Mouse (Mus musculus) CH12.LX (cell line): ENCODE results near the gene Zfp541. TPM values are rescaled to one million over a fixed set of nuclear protein-coding genes. Genes with fewer than 3 reads are reported as not detected.
A peak's percentile ranks its signal among the peaks of the same experiment; 100 is the strongest.

Experiments used
- DNase-seq: peaks from one replicate; pipeline ENCODE4 v3.0.0-alpha.2; 2013; ENCODE audit errors: extremely low read depth
- H3K27ac ChIP-seq: 2 replicates; pipeline ENCODE4 v1.5.1; 2012; ENCODE audit warnings: low read depth, mild to moderate bottlenecking, control low read depth, moderate library complexity; ENCODE audit not compliant: insufficient read depth
- H3K27me3 ChIP-seq: replicated peaks from 2 replicates; pipeline ENCODE3; 2012; ENCODE audit warnings: inconsistent platforms
- H3K36me3 ChIP-seq, 2 experiments: replicated peaks in 1 of 2; 2 replicates each; pipeline versions ENCODE3 to v1.6.1; 2012; ENCODE audit warnings: inconsistent platforms in 1 of 2, low read length in 1 of 2, mild to moderate bottlenecking in 1 of 2, mixed read lengths in 1 of 2, moderate library complexity in 1 of 2; ENCODE audit not compliant: control insufficient read depth in 1 of 2, insufficient read depth in 1 of 2
- H3K4me1 ChIP-seq, 2 experiments: 2 replicates each; pipeline ENCODE4 v1.6.1; 2012; ENCODE audit warnings: inconsistent platforms in 1 of 2, moderate library complexity in 1 of 2; ENCODE audit not compliant: insufficient read depth in 2 of 2, control insufficient read depth in 1 of 2
- H3K4me2 ChIP-seq: 2 replicates; pipeline ENCODE4 v1.6.1; 2012; ENCODE audit warnings: low read depth, mild to moderate bottlenecking, control low read depth; ENCODE audit not compliant: poor library complexity, insufficient read depth, severe bottlenecking
- H3K4me3 ChIP-seq, 3 experiments: fragments of 150-350 bp in 1 of 3; sonication (generic) in 1 of 3; replicated peaks in 1 of 3; 2 replicates each; pipeline versions ENCODE3 to v1.5.1; 2011 to 2012; ENCODE audit warnings: low read depth in 2 of 3, low read length in 2 of 3, mild to moderate bottlenecking in 2 of 3, moderate library complexity in 2 of 3, control low read depth in 1 of 3, improper control_type of control experiment in 1 of 3, inconsistent platforms in 1 of 3, mixed read lengths in 1 of 3; ENCODE audit not compliant: poor library complexity in 1 of 3
- H3K79me2 ChIP-seq: replicated peaks from 2 replicates; pipeline ENCODE4 v1.6.1; 2012; ENCODE audit warnings: mild to moderate bottlenecking, moderate library complexity; ENCODE audit not compliant: control insufficient read depth, poor library complexity, insufficient read depth, severe bottlenecking; ENCODE audit errors: extremely low read depth
- H3K9ac ChIP-seq: 2 replicates; pipeline ENCODE4 v1.6.1; 2012; ENCODE audit warnings: low read depth, mild to moderate bottlenecking, control low read depth, moderate library complexity; ENCODE audit not compliant: insufficient read depth
- H3K9me3 ChIP-seq: replicated peaks from 2 replicates; pipeline ENCODE3; 2012; ENCODE audit warnings: low read length, inconsistent platforms, mixed read lengths
- CHD2 ChIP-seq: IDR thresholded peaks from 2 replicates; pipeline ENCODE4 v1.6.1; 2011; ENCODE audit warnings: low read length, improper control_type of control experiment
- CTCF ChIP-seq, 2 experiments: IDR thresholded peaks in 1 of 2; conservative IDR thresholded peaks in 1 of 2; 2 replicates each; pipeline ENCODE4 v1.5.1; 2011 to 2012; ENCODE audit warnings: low read depth in 2 of 2, low read length in 2 of 2, improper control_type of control experiment in 1 of 2, inconsistent platforms in 1 of 2, mild to moderate bottlenecking in 1 of 2, moderate library complexity in 1 of 2
- EP300 ChIP-seq: IDR thresholded peaks from 2 replicates; pipeline ENCODE4 v1.6.1; 2011; ENCODE audit warnings: low read length, improper control_type of control experiment
- ETS1 ChIP-seq: conservative IDR thresholded peaks from 2 replicates; pipeline ENCODE4 v1.6.1; 2012; ENCODE audit warnings: low read depth, mild to moderate bottlenecking, inconsistent platforms, low read length, improper control_type of control experiment, moderate library complexity
- HCFC1 ChIP-seq: IDR thresholded peaks from 2 replicates; pipeline ENCODE4 v1.6.1; 2012; ENCODE audit warnings: low read depth, mild to moderate bottlenecking, inconsistent platforms, low read length, improper control_type of control experiment
- IRF4 ChIP-seq: IDR thresholded peaks from 2 replicates; pipeline ENCODE4 v1.6.1; 2014; ENCODE audit warnings: low read depth, mild to moderate bottlenecking, inconsistent platforms, low read length, improper control_type of control experiment
- JUN ChIP-seq: IDR thresholded peaks from 2 replicates; pipeline ENCODE4 v1.6.1; 2011; ENCODE audit warnings: low read depth, mild to moderate bottlenecking, low read length, improper control_type of control experiment, moderate library complexity; ENCODE audit not compliant: insufficient read depth
- JUND ChIP-seq: conservative IDR thresholded peaks from 2 replicates; pipeline ENCODE4 v1.6.1; 2011; ENCODE audit warnings: low read depth, low read length, improper control_type of control experiment
- MAFK ChIP-seq: IDR thresholded peaks from 2 replicates; pipeline ENCODE4 v1.6.1; 2011; ENCODE audit warnings: low read length, improper control_type of control experiment; ENCODE audit not compliant: insufficient replicate concordance
- MAX ChIP-seq: IDR thresholded peaks from 2 replicates; pipeline ENCODE4 v1.6.1; 2011; ENCODE audit warnings: low read length, improper control_type of control experiment
- MAZ ChIP-seq: IDR thresholded peaks from 2 replicates; pipeline ENCODE4 v1.6.1; 2012; ENCODE audit warnings: low read depth, mild to moderate bottlenecking, inconsistent platforms, low read length, improper control_type of control experiment, moderate library complexity
- MEF2A ChIP-seq: IDR thresholded peaks from 2 replicates; pipeline ENCODE4 v1.6.1; 2014; ENCODE audit warnings: low read depth, mild to moderate bottlenecking, inconsistent platforms, low read length, improper control_type of control experiment, borderline replicate concordance
- PAX5 ChIP-seq: IDR thresholded peaks from 2 replicates; pipeline ENCODE4 v1.6.1; 2012; ENCODE audit warnings: low read length, inconsistent platforms, mixed read lengths
- POLR2A ChIP-seq: IDR thresholded peaks from 2 replicates; pipeline ENCODE4 v1.6.1; 2011; ENCODE audit warnings: low read depth, mild to moderate bottlenecking, improper control_type of control experiment, low read length
- POLR2AphosphoS2 ChIP-seq: IDR thresholded peaks from 2 replicates; pipeline ENCODE4 v1.6.1; 2011; ENCODE audit warnings: low read depth, low read length, improper control_type of control experiment
- RAD21 ChIP-seq: IDR thresholded peaks from 2 replicates; pipeline ENCODE4 v1.6.1; 2011; ENCODE audit warnings: low read depth, mild to moderate bottlenecking, low read length, improper control_type of control experiment, moderate library complexity
- RCOR1 ChIP-seq: conservative IDR thresholded peaks from 2 replicates; pipeline ENCODE4 v1.6.1; 2012; ENCODE audit warnings: low read depth, mild to moderate bottlenecking, inconsistent platforms, low read length, improper control_type of control experiment
- SIN3A ChIP-seq: IDR thresholded peaks from 2 replicates; pipeline ENCODE4 v1.6.1; 2012; ENCODE audit warnings: low read length, improper control_type of control experiment, inconsistent platforms
- SMC3 ChIP-seq: IDR thresholded peaks from 2 replicates; pipeline ENCODE4 v1.6.1; 2011; ENCODE audit warnings: low read depth, low read length, improper control_type of control experiment
- TBP ChIP-seq: conservative IDR thresholded peaks from 2 replicates; pipeline ENCODE4 v1.6.1; 2011; ENCODE audit warnings: low read depth, low read length, improper control_type of control experiment
- TCF12 ChIP-seq: IDR thresholded peaks from 2 replicates; pipeline ENCODE4 v1.6.1; 2014; ENCODE audit warnings: low read depth, mild to moderate bottlenecking, inconsistent platforms, low read length, improper control_type of control experiment
- UBTF ChIP-seq: IDR thresholded peaks from 2 replicates; pipeline ENCODE4 v1.6.1; 2012; ENCODE audit warnings: low read depth, mild to moderate bottlenecking, inconsistent platforms, low read length, improper control_type of control experiment, moderate library complexity
- ZKSCAN1 ChIP-seq: IDR thresholded peaks from 2 replicates; pipeline ENCODE4 v1.6.1; 2012; ENCODE audit warnings: low read depth, inconsistent platforms, low read length, improper control_type of control experiment, borderline replicate concordance
- ZMIZ1 ChIP-seq: IDR thresholded peaks from 2 replicates; pipeline ENCODE4 v1.6.1; 2012; ENCODE audit warnings: low read depth, mild to moderate bottlenecking, inconsistent platforms, low read length, improper control_type of control experiment
- dilution Hi-C: fragments of 300-500 bp; cut with MboI; formaldehyde crosslinking; loops from 2 replicates; pipeline ENCODE4 v1.14.3; 2020; ENCODE audit warnings: low sequenced_read_pairs; ENCODE audit not compliant: extremely low pct_unique_long_range_greater_than_20kb, extremely low pct_ligation_motif_present
- in situ Hi-C: fragments of 300-500 bp; cut with MboI; formaldehyde crosslinking; loops from 3 replicates; pipeline ENCODE4 v1.14.3; 2019; ENCODE audit warnings: low sequenced_read_pairs, low pct_ligation_motif_present, low pct_unique_long_range_greater_than_20kb, mixed read lengths
- polyA plus RNA-seq: library from polyadenylated mRNA; unstranded; fragments of >175 nt; gene quantifications from 2 replicates; pipeline ENCODE4 v1.2.1, GENCODE M21; 2012; ENCODE audit warnings: low read depth; ENCODE audit not compliant: insufficient read length
- total RNA-seq, 2 experiments: library from RNA; depleted of rRNA; stranded (reverse); fragments of 300-350 nt in 1 of 2; fragments of >200 nt in 1 of 2; gene quantifications; 2 replicates each; pipeline ENCODE4 v1.2.3; 2012 to 2014

Gene Zfp541
- total and polyA plus RNA-seq, 3 experiments, result 0.08 to 0.12 TPM; not detected in 1

DNA sequence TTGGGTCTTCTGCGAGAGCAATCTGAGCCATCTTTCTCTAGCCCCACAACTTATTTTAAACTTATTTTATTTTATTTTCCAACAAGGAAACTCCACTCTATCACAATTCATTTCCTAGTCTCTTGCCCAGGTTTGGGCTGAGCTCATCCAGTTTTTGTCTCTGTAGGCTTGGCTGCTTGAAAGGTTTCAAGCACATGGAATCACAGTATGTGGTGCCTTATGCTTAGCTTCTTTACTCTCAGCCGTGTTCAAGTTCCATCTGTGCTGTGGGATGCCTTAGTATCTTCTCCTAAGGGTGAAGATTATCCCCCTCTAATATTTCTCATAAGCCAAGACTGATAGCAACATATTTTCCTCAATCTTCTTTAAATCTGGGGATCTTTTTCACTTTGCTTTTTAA lies 26.0 kb downstream of the Zfp541 start:
- dilution Hi-C loops (no loop called here), in situ Hi-C loops (no loop called here)
- H3K79me2 ChIP-seq, result no peaks in the 10 kb centered on the region
- DNase-seq, result no peak
- no peaks in the 10 kb centered on the region for H3K9me3 ChIP-seq
- H3K4me3 ChIP-seq, result no peak overlapping the region
- H3K27ac ChIP-seq, result no peak overlapping the region
- H3K36me3 ChIP-seq, result no peaks in the 10 kb centered on the region
- no peaks in the 10 kb centered on the region for H3K4me1 ChIP-seq
- peaks cover 8% of the 10 kb centered on the region for H3K27me3 ChIP-seq
- no peak overlapping the region for H3K9ac ChIP-seq
- no peak overlapping the region for H3K4me2 ChIP-seq
- no peak for TF ChIP-seq UBTF
- TF ChIP-seq MAZ, result no peak
- TF ChIP-seq RAD21, result no peak
- TF ChIP-seq SIN3A, result no peak
- TF ChIP-seq POLR2A, result no peak
- no peak for TF ChIP-seq ETS1
- TF ChIP-seq SMC3, result no peak
- no peak for TF ChIP-seq ZKSCAN1
- no peak for TF ChIP-seq TBP
- no peak for TF ChIP-seq POLR2AphosphoS2
- no peak for TF ChIP-seq ZMIZ1
- no peak for TF ChIP-seq TCF12
- no peak for TF ChIP-seq MAFK
- no peak for TF ChIP-seq MAX
- TF ChIP-seq HCFC1, result no peak
- no peak for TF ChIP-seq PAX5
- TF ChIP-seq CTCF (conservative IDR thresholded peaks at IDR 0.05 in 1 of 2, IDR thresholded peaks at IDR 0.05 in 1 of 2; ENCODE audit: low read depth in 2 of 2, low read length in 2 of 2), result no peak
- TF ChIP-seq IRF4, result no peak
- no peak for TF ChIP-seq CHD2

GRCm38 (mm10) chr7:16094592-16094991 lies 33.0 kb downstream of the Zfp541 start:
- Histone ChIP-seq H3K4me1 (peaks cover 19 to 24% of the 10 kb centered on the region in 2 experiments), H3K9me3 (no peaks in the 10 kb centered on the region), H3K36me3 (no peaks in the 10 kb centered on the region), H3K4me3 (no peak overlapping the region), H3K9ac (no peak overlapping the region), H3K27ac (no peak overlapping the region), H3K79me2 (peaks cover 9% of the 10 kb centered on the region), H3K4me2 (0 out of 2 replicates have a peak overlapping the region, but pooled peaks have one; percentile 23), H3K27me3 (peaks cover 4% of the 10 kb centered on the region)
- TF ChIP-seq JUN (peak; percentile 26; the same call in 1 of the 2 replicates), MEF2A (peak; percentile 57), CTCF (conservative IDR thresholded peaks at IDR 0.05 in 1 of 2, IDR thresholded peaks at IDR 0.05 in 1 of 2; ENCODE audit: low read depth in 2 of 2, low read length in 2 of 2) (no peak), RCOR1 (no peak), EP300 (peak; percentile 20; the same call in 1 of the 2 replicates), IRF4 (peak; percentile 72), JUND (0 out of 2 replicates have a peak, but pooled peaks have one; percentile 43), POLR2AphosphoS2 (no peak), ETS1 (peak; percentile 27; the same call in 1 of the 2 replicates)
- in situ Hi-C loops (no loop called here), dilution Hi-C loops (no loop called here)
- DNase-seq, result peak; percentile 34
